Mouse (Mus musculus) adrenal gland, adult (tissue): ENCODE results near the gene Rnaseh2b.

Experiments
- DNase-seq, 2 experiments: peaks; one replicate each; pipeline ENCODE4 v3.0.0; 2022 to 2023; ENCODE audit warnings: low spot score in 1 of 2; ENCODE audit not compliant: inconsistent age in 2 of 2

Gene Rnaseh2b

DNA sequence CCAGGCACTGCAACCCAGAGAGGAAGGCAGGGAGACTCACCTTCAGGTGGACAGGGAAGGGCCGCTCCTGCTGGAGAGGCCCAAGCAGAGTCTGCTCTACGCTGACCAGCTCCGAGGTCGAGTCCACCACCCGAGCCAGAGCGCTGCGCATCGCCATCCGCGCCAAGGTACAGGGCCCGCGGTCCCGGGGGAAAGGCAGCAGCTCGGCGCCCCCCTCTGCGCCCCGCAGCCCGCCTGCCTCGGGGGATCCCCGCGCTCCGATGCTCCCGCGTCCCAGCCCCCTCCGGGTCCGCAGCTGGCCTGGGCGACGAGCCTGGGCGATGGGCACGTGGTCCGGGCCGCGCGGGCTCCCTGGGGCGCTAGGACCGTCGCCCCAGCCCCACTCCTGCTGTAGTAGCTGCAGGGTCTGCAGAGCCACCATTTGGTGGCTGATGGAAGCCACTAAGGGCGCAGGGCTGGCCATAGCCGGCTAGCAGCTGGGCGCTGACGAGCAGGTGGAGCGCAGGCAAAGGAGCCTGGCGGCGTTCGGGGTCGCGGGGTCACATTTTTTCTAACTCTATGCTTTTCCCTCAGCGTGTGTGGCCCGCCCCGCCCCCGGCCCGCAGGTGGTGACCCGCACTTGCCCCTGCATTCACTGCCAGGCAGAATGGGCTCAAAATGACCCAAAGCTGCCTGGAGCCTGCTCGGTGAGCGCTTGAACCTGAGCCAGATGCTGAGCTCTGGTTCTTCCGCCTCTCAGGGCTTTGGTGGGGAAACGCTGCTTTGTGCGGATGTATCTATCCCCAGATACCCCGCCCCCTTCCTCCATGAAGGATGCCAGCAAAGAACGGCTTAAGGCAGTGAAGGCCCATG lies at the start of gene Rnaseh2b, which contains the start of gene Dleu7:
Gene Rnaseh2b (plus strand): TSS at position 102 of the 852 bp plus-strand sequence.
Gene Dleu7 (minus strand): TSS at position 560 of the 852 bp plus-strand sequence.
- peak in 1 of 2 experiments; percentile 30 for DNase-seq

DNA sequence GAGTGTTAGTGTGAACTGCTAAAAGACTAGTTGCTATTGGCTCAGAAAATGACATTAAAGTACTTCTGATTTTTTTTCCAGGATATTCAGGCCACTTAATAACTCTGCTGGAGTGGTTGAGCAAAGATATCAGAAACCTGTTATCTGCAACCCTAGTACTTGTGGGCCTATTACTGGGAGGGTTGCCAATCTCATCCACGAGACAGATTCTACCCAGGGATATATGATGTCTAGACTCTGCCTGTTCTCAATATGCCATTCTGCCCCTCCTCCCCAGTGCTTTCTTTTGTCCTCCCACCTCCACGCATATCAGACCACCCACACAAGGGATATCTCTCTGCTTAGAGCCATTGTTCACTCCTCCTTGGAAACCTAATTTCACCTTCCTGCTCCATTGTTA lies 48.9 kb upstream of the Rnaseh2b start:
- no peak for DNase-seq

DNA sequence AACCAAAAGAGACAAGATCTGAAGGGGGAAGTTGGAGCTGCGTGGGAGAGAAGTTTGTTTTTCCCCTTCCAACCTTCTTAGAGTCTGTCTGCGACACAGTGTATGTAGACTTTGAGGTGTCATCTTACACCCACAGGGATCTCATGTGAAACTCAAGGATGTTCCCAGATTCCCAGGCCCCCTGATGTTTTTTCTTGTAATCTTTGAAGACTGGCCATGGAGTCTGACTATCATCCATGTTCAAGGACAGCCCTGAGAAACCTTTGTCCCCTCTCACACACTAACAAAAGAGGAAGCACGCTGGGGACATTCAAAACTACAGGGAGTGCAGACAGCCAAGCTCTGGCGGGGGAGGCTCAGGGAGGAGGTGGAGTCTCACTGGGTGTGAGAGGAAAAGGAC lies 46.8 kb upstream of the Rnaseh2b start:
- DNase-seq, result peak in 1 of 2 experiments; percentile 44

DNA sequence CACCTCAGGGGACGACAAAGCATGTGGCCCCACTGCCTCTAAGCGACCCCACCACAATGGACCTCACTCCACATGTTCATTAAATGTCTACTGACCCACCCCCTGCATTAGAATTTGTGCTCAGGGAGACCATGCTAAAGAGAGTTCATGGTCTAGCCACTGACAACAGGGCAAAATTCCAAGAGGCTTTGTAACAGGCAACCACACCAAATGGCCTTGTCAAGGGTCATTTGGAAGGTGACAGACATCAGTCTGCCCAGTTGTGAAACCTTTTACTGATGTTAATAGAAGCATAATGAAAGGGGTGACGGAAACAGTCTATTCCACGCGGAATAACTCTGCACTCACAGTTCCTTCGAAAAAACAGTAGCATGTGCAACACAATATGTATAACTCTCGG lies 44.0 kb upstream of the Rnaseh2b start:
- DNase-seq, result peak in 1 of 2 experiments; percentile 51

DNA sequence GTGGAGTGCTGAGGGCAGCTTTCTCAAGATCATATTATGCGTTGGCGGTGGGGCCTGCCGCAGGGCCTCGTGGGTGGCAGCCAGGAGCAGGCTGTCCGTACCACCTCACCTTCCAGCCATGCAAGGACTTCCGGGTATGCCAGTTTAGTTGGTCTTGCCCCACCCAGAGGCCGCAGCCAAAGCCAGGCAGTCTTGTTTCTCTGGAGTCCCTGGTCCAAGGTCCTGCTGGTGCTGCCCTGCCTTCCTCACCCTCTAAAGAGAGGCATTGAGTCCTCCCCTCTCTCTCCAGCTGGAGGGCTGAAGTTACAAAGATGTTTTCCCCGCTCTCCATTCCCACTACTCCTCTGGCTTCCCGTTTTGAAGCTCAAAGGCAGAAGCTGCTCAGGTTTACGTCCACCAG lies 43.6 kb upstream of the Rnaseh2b start:
- DNase-seq, result peak in 1 of 2 experiments; percentile 46

DNA sequence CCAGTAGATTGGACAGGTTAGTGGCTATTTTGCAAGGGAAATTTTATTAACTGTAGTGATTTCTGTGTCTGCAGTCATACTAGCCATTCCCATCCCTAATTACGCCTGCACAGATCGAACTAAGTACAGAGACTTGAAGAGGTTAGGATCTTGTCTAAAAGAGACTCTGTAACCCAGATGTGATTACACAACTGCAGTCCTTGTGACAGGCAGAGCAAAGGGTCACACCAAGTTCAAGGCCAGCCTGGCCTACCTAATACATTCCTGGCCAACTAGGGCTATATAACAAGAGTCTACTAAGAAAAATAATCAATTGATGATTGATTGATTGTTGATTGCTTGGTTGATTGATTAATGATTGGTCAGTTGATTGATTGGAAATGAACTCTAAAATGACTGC lies 43.1 kb upstream of the Rnaseh2b start:
- DNase-seq, result no peak

DNA sequence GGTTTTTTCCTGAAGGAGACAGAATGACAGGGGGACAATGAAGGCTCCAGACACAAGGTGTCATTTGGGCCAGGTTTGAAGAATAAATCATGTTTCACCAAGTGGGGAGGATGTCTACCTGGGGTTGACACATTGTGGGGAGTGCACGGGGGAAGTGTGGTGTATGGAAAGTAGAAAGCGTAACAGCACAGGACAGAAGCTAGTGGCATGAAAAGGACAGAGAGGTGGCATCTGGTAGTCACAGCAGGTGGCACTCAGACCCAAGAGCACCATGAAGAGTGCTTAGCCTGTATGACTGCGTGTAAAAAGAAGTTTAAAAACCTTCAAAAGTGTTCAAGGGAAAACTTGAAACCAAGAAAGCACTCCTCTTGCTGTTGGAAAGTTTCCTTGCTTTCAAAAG lies 42.3 kb upstream of the Rnaseh2b start:
- no peak for DNase-seq

DNA sequence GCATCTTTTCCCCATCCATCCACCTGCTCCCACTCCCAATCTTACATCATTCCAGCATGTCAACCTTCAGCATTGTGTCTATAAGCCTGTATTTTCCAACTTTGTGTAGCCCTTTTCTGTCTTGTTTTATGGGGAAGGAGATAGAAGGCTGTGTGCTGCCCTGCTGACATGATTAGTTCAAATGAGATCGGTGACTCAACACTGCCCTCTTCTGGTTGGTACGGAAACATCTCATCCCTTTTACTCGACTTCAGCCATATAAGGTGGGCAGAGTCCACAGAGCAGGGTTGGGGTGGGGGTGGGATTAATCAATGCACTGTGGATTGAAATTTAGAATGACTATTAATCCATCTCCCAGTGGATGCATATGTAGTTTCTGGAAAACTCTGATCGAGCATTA lies 40.4 kb upstream of the Rnaseh2b start:
- peak; percentile 44 to 86 for DNase-seq

DNA sequence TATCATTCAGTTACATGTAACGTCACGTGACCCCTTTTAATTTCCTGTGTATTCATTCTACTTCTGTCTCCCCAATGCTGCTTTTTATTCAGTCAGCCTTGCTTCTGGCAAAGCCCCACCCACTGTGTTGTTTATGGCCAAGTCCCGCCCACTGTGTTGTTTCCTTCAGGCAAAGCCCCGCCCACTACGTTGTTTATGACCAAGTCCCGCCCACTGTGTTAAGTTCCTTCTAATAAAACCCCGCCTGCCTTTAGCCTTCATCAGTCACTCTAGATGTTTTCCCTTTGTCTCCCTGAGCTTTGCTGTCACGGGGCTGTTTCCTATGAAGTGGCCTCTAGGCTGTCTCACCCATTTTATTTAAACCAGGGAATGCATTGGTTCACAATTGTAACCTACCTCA lies 38.0 kb upstream of the Rnaseh2b start:
- DNase-seq, result no peak

DNA sequence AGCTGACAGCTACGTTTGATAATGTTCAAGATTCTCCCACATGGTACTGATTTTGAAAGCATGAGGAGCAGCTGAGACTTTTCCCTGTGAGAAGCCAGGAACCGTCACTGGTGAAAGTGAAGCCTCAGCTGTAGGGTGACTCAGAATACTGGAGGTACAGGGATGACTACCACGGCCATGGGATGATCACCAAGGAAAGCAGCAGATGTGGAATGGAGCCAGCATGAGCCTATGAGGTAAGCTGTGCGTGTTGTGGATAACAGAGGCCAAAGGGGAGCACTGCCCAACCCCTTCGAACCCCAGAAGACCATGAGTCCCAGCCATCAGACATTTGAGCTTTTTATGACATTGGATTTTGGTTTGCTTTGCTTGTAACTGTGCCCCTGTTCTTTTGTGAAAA lies 36.3 kb upstream of the Rnaseh2b start:
- DNase-seq, result peak; percentile 38 to 79

DNA sequence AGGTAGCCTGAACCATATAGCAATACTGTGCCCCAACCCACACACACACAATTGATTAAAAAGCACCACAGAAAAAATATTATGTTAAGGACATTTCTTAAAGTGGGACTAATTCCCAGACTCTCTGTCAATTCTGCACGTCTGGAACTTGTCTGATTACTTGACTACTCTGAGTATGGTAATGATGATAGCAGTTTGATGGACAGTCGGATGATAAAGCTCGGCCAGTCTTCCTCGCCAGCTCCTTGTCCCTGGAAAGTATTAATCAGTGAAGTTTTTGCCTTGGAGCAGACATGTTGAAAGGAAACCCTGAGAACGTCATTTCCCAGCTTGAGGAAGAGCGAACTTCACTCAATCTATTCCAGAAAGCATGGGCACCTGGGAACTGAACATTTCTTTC lies 34.3 kb upstream of the Rnaseh2b start:
- DNase-seq, result no peak

DNA sequence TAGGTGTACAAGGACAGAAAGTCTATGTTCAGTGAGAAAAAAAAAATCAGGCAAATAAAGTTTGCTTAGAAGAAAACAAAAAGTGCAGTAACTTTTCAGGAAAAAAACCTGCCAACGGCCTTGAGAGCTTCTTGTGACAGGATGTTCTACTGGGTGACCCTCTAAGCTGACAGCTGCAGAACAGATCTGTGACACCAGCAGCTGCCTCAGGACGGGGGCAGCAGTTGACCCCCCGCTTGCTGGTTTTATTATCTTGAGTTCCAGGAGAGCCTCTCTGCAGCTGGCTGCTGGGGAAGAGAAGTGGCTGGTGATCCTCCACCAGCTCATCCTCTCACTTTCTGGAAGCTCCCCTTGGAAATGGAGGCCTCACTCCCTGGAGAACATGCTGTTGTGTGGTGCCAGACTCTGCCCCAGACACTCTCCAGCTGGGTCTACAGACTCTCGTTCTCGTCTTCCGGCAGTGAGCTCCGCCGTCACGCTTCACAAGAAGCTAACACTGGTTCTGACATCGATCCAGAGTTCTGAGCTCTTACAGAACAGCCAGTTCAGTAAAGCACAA lies 33.3 kb upstream of the Rnaseh2b start:
- no peak for DNase-seq

DNA sequence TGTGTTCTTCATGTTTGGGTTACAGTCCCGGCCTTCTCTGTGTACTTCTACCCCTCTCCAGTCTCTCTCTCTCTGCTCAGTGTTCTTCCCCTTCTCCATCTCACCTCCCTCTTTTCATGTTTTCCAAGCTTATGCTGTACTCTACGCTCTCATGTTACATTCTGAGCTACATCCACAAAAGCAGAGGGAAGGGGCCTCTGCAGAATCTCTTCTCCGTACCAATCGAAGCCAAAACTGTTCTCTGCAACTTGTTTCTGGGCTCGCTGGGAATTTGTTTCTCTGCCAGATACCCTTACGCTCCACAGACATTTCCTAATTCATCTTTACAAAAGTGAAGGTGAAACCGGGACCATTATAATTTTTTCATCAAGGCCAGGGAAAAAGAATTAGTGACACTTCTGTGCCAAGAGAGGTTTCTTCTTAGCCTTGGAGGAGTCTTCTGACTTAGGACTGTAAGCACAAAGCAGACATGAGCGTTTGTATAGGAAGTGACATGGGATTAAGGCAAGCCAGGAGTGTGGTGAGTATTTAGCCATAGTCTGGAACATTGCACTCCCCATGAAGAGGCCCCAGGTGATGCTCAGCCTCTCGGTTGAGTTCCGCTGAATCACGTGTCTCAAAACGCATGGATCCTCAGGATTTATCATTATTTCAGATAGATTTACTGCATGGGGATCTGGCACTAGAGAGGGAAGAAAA lies 21.5 kb upstream of the Rnaseh2b start:
- DNase-seq, result no peak

DNA sequence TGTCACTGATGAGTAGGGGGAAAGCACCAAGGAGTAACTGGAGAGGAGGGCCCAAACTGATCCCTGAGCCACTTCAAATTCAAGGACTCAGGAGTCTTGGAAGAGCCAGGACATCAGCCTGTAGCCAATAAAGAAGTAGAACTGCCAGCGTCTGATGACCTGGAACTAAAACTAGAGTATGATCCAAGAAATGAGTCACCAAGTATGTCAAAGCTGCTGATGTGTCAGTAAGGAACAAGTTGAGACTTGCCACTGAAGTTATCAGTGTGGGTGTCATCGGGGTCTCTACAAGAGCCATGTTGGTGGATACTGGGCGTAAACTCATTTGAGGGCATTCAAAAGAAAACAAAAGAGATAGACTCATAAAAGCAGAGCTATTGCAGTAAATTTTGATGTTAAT lies 18.8 kb upstream of the Rnaseh2b start:
- peak in 1 of 2 experiments; percentile 35 for DNase-seq

DNA sequence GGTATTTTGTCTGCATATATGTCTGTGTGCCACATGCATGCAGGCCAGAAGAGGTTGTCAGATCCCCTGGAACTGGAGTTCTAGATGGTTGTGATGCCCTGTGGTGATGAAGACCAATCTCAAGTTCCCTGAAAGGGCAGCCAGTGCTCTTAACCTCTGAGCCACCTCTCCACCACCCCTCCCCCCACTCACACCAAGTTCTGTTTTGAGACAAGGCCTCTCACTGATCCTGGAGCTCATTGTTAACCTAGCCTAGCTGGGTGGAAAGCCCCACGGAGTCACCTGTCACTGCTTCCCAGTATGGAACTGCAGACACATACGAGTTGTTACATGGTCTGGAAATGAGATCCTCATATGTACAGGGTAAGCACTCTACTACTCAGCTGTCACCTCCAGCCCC lies 9.4 kb upstream of the Rnaseh2b start:
- no peak for DNase-seq

DNA sequence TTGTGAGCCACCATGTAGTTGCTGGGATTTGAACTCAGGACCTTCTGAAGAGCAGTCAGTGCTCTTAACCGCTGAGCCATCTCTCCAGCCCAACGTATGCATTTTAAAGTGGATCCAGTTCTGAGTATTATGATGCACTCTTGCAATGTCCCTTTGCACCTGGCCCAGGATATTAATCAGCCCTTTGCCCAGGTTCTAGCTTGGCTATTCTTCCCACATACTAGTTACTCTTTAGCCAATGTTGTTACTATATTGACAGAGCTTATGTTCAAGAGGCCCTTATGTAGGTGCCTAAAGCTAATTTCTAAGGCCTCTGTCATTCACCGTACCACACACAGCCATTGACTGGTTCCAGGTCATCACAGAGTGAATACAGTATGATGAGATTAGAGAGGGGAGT lies 3.7 kb upstream of the Rnaseh2b start:
- DNase-seq, result no peak

DNA sequence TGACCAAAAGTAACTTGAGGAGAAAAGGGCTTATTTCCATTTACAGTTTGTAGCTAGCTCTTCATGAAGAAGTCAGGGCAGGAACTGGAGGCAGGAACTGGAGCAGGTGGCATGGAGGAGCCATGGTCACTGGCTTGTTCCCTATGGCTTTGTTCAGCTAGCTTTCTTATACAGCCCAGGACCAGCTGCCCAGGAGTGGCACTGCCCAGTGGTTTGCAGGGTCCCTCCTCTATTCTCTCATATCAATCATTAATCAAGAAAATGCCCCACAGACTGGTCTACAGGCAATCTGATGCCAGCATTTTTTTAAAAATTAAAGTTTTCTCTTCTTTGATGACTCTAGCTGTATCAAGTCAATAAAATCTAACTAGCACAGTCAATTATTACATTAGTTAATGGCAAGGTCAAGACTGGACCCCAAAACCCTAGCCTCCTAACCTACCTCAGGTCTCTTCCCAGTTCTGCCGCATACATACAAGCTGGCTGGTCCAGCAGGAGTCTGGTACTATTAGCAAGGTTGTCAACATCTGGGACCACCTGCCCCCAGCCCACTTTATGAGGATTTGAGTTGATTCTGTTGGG lies 892 bp upstream of the Rnaseh2b start:
- DNase-seq, result no peak

DNA sequence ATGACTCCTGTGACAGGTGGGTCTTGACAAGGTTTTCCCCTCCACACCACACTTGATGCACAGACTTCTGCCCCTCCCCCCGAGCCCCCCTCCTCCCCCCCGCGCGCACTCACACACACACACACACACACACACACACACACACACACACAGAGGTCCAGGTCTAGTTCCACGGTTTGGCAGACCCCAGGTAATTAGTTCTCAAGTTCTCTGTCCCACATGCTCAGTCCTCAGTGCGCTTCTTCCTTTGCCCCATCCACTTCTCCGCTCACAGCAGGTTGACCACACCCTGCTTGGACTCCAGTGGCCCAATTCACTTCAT lies 262 bp upstream of the Rnaseh2b start:
- no peak for DNase-seq

DNA sequence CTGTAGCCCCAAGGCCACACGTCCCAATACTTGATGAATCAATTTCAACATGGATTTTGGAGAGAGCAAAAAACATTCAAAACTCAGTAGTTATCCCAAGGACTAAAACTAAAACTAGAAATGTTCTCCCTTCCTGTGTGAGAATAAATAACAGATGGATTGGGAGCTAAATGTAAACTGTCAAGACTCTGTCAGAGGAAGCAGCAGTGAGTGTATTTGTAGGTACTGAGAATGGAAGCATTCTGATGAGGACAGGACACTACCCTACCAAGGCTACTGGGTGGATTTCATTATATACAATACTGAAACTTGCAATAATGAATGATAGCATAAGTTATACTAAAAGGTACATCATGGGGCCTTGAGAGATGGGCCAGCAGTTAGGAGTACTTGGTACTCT lies 6.4 kb downstream of the Rnaseh2b start:
- DNase-seq, result no peak

DNA sequence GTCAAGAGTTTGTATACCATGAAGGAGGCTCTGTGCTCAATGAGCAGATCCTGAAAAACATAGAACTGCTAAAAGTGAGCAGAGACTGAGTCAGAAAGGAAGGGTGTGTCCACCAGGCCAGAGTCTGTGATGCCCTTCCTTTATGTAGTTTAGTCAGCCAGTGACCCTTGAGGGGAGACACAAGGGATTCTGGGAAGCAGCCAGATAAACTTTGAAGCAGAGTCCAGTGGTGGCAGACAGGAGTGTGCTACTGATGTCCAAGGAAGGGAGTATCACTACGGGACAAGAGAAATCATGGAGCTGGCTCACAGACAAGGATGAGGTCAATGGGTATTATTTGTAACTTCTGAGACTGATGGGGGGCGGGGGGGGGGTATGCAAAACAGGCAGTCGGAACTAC lies 7.6 kb downstream of the Rnaseh2b start:
- no peak for DNase-seq

DNA sequence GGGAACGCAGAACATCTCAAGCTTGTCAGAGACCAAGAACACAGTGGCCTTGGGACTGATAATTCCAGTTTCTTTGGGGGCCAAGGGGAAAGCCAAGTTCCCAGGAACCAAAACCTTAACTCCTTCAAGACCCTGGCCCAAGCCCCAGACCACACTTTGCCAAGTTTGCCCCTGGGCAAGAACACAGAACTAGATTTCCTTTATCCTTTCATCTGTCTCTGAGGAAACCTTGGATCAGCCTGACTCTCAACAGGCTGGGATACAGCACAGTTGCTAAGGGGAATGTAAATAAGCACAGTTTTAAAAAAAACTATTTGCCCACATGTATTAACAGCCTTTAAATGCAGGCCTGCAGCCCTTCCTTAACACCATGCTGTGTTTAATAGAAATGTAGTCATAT lies 15.2 kb downstream of the Rnaseh2b start:
- no peak for DNase-seq

DNA sequence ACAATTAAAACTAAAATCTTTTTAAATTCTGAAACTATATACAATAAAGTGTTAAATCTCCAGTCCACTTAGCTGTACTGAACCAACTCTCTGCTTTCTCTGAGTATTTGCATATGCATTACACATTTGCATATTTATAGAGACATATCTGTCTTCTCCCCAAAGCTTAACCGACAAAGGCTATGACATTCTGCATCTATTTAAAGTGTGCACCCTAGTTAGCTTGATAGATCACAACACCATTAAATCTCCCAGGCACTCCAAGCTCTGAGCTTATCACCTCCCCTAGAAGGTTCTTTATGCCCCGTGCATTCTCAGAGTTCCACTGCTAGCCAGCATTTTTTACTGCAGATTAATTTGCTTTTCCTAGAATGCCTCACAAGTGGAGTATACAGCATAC lies 16.6 kb downstream of the Rnaseh2b start:
- DNase-seq, result no peak
